Mouse (Mus musculus): ENCODE measurements around the gene Il1f10.

Gene Il1f10

GRCm38 (mm10) chr2:24290896-24291295 lies at the start of gene Il1f10:
Gene Il1f10, plus strand, starts transcription at chr2:24291196.
- in situ Hi-C loops (cut with MboI; ENCODE audit: low sequenced_read_pairs): no loop called here

GRCm38 (mm10) chr2:24267503-24267902 lies 23.5 kb upstream of the Il1f10 start:
- in situ Hi-C loops (cut with MboI; ENCODE audit: low sequenced_read_pairs): no loop called here

- in situ Hi-C loops (cut with MboI; ENCODE audit: low sequenced_read_pairs): no loop called here
Observed at GRCm38 (mm10) chr2:24273619-24274018, 17.4 kb upstream of the Il1f10 start.

- in situ Hi-C loops (cut with MboI; ENCODE audit: low sequenced_read_pairs): no loop called here
Observed at GRCm38 (mm10) chr2:24275146-24275545, 15.8 kb upstream of the Il1f10 start.

GRCm38 (mm10) chr2:24276654-24277053 lies 14.3 kb upstream of the Il1f10 start, which contains the start of gene Il1f5:
Gene Il1f5, plus strand, starts transcription at chr2:24276954.
- in situ Hi-C loops (cut with MboI; ENCODE audit: low sequenced_read_pairs): no loop called here

GRCm38 (mm10) chr2:24294616-24295015 lies 3.6 kb downstream of the Il1f10 start:
- in situ Hi-C loops (cut with MboI; ENCODE audit: low sequenced_read_pairs): no loop called here

GRCm38 (mm10) chr2:24296837-24297236 lies 5.8 kb downstream of the Il1f10 start:
- in situ Hi-C loops (cut with MboI; ENCODE audit: low sequenced_read_pairs): no loop called here

- in situ Hi-C loops (cut with MboI; ENCODE audit: low sequenced_read_pairs): no loop called here
Observed at GRCm38 (mm10) chr2:24311302-24312001, 20.5 kb downstream of the Il1f10 start.

GRCm38 (mm10) chr2:24316919-24317318 lies 25.9 kb downstream of the Il1f10 start:
- in situ Hi-C loops (cut with MboI; ENCODE audit: low sequenced_read_pairs): no loop called here

GRCm38 (mm10) chr2:24317919-24318598 lies 27.1 kb downstream of the Il1f10 start:
- in situ Hi-C loops (cut with MboI; ENCODE audit: low sequenced_read_pairs): no loop called here

- in situ Hi-C loops (cut with MboI; ENCODE audit: low sequenced_read_pairs): no loop called here
Observed at GRCm38 (mm10) chr2:24335333-24335732, 44.3 kb downstream of the Il1f10 start.

- in situ Hi-C loops (cut with MboI; ENCODE audit: low sequenced_read_pairs): no loop called here
Observed at GRCm38 (mm10) chr2:24336545-24336944, 45.5 kb downstream of the Il1f10 start, which contains the start of gene Il1rn. Gene Il1rn, plus strand, starts transcription at chr2:24336853.

- in situ Hi-C loops (cut with MboI; ENCODE audit: low sequenced_read_pairs): no loop called here
Observed at GRCm38 (mm10) chr2:24341395-24341885, 50.4 kb downstream of the Il1f10 start.
